Mouse (Mus musculus) ES-E14 (cell line): ENCODE data around the gene Mmel1. TPM values are rescaled to one million over a fixed set of nuclear protein-coding genes. Genes with fewer than 3 reads are reported as not detected.
A peak's percentile ranks its signal among the peaks of the same experiment; 100 is the strongest.

Experiments
- DNase-seq: peaks from one replicate; pipeline ENCODE4 v3.0.0-alpha.2; 2013; ENCODE audit warnings: low read depth, low spot score
- H3K27ac ChIP-seq: 2 replicates; pipeline ENCODE4 v1.5.1; 2012; ENCODE audit warnings: low read depth, mild to moderate bottlenecking, low read length, moderate library complexity, mixed read lengths; ENCODE audit not compliant: poor library complexity, insufficient read depth, severe bottlenecking
- H3K36me3 ChIP-seq: 2 replicates; pipeline ENCODE4 v1.6.1; 2012; ENCODE audit warnings: mild to moderate bottlenecking, low read length, moderate library complexity, mixed read lengths; ENCODE audit not compliant: control insufficient read depth, poor library complexity, insufficient read depth, severe bottlenecking
- H3K4me1 ChIP-seq, 2 experiments: fragments of 150-350 bp in 1 of 2; sonication (generic) in 1 of 2; 2 replicates each; pipeline ENCODE4 v1.6.1; 2012; ENCODE audit warnings: low read length in 2 of 2, mild to moderate bottlenecking in 1 of 2, mixed read lengths in 1 of 2; ENCODE audit not compliant: control insufficient read depth in 2 of 2, insufficient read depth in 2 of 2, poor library complexity in 1 of 2
- H3K4me3 ChIP-seq, 2 experiments: fragments of 150-350 bp in 1 of 2; sonication (generic) in 1 of 2; 2 replicates each; pipeline ENCODE4 v1.5.1; 2012; ENCODE audit warnings: low read length in 2 of 2, low read depth in 1 of 2, mild to moderate bottlenecking in 1 of 2, mixed read lengths in 1 of 2; ENCODE audit not compliant: insufficient read depth in 1 of 2, poor library complexity in 1 of 2, severe bottlenecking in 1 of 2
- H3K9ac ChIP-seq: 2 replicates; pipeline ENCODE4 v1.6.1; 2012; ENCODE audit warnings: low read depth, mild to moderate bottlenecking, low read length, mixed read lengths; ENCODE audit not compliant: poor library complexity, insufficient read depth, severe bottlenecking
- H3K9me3 ChIP-seq: fragments of 150-350 bp; sonication (generic); 2 replicates; pipeline ENCODE4 v1.6.1; 2012; ENCODE audit warnings: low read depth, mild to moderate bottlenecking, low read length; ENCODE audit not compliant: control insufficient read depth, insufficient read depth
- CHD2 ChIP-seq: IDR thresholded peaks from 2 replicates; pipeline ENCODE4 v1.6.1; 2014; ENCODE audit warnings: mild to moderate bottlenecking, low read depth, low read length, inconsistent platforms
- HCFC1 ChIP-seq: IDR thresholded peaks from 2 replicates; pipeline ENCODE4 v1.6.1; 2012; ENCODE audit warnings: low read length, inconsistent platforms, borderline replicate concordance; ENCODE audit not compliant: insufficient read depth
- MAFK ChIP-seq: IDR thresholded peaks from 2 replicates; pipeline ENCODE4 v1.6.1; 2014; ENCODE audit warnings: mild to moderate bottlenecking, low read depth, low read length, inconsistent platforms; ENCODE audit not compliant: insufficient read depth
- ZC3H11A ChIP-seq: IDR thresholded peaks from 2 replicates; pipeline ENCODE4 v1.6.1; 2012; ENCODE audit warnings: low read depth, mild to moderate bottlenecking, inconsistent platforms, low read length, borderline replicate concordance
- ZNF384 ChIP-seq: IDR thresholded peaks from 2 replicates; pipeline ENCODE4 v1.6.1; 2012; ENCODE audit warnings: low read depth, low read length, inconsistent platforms
- in situ Hi-C, 2 experiments: fragments of 600-800 bp; cut with MboI; formaldehyde crosslinking; loops; one replicate each; pipeline ENCODE4 v1.15.1; 2025; ENCODE audit warnings: low sequenced_read_pairs in 2 of 2, inconsistent platforms in 1 of 2; ENCODE audit not compliant: unreplicated experiment in 2 of 2
- total RNA-seq: library from RNA; depleted of rRNA; stranded (reverse); fragments of 300-350 nt; gene quantifications from 2 replicates; pipeline ENCODE4 v1.2.3, GENCODE M21; 2012

Mmel1 gene
- total RNA-seq, 1 experiment, result 2.4 TPM

DNA sequence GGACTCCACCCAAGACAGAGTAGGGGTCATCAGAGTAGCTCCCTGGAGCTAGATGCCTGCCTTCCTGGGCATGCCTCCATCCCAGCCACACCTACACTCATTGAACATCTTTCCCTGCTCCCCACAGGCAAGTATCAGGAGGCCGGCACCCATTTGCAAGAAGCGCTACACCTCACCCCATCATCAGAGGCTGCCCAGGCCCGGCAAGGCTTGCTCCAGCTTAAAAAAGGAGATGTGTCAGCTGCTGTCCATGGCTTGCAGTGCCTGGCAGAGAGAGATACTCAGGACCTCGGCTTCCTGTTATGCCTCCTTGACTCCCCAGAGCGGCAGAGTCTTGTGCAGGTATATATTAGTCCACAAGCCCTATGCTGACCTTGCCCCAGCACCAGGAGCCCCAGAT is 7.4 kb upstream of the Mmel1 start:
- in situ Hi-C loops, result no loop called here
- Histone ChIP-seq H3K9me3 (no peaks in the 10 kb centered on the region), H3K4me3 (no peak overlapping the region), H3K36me3 (no peaks in the 10 kb centered on the region), H3K4me1 (0 out of 4 replicates have a peak, but pooled peaks cover 0 to 3% of the 10 kb centered on the region in 2 experiments), H3K9ac (no peak overlapping the region), H3K27ac (no peak overlapping the region)
- TF ChIP-seq ZNF384 (no peak), HCFC1 (no peak), MAFK (no peak), CHD2 (no peak), ZC3H11A (no peak)
- DNase-seq, result no peak

DNA sequence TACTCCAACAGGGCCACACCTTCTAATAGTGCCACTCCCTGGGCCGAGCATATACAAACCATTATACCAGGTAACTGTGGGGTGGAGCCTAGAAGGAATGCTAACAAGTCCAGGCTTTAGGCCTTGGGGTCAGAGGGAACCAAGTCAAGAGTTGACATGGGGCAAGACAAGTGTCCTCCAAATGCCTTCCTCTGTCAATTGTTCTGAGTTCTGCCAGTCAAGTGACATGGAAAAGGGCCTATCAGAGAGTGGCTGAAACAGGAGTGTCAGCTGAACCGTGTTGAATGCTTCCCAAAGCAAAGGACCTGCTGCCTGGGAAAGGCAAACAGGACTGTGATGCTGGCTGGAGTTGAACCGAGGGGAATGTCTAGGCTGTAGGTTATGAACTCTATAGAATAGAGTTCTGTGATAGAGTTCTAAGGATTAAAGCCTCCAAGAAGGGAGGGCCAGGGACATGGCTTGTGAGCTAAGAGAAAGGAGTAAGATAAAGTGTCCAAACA is 5.9 kb upstream of the Mmel1 start:
- TF ChIP-seq CHD2, result no peak
- TF ChIP-seq ZC3H11A, result no peak
- TF ChIP-seq MAFK, result no peak
- no peak for TF ChIP-seq HCFC1
- no peak for TF ChIP-seq ZNF384
- no peaks in the 10 kb centered on the region for H3K4me1 ChIP-seq
- in situ Hi-C loops, result no loop called here
- H3K36me3 ChIP-seq, result no peaks in the 10 kb centered on the region
- DNase-seq, result no peak
- no peaks in the 10 kb centered on the region for H3K9me3 ChIP-seq
- H3K4me3 ChIP-seq, result no peak overlapping the region
- no peak overlapping the region for H3K27ac ChIP-seq
- peak overlapping the region; percentile 66; the same call in 1 of the 2 replicates for H3K9ac ChIP-seq

DNA sequence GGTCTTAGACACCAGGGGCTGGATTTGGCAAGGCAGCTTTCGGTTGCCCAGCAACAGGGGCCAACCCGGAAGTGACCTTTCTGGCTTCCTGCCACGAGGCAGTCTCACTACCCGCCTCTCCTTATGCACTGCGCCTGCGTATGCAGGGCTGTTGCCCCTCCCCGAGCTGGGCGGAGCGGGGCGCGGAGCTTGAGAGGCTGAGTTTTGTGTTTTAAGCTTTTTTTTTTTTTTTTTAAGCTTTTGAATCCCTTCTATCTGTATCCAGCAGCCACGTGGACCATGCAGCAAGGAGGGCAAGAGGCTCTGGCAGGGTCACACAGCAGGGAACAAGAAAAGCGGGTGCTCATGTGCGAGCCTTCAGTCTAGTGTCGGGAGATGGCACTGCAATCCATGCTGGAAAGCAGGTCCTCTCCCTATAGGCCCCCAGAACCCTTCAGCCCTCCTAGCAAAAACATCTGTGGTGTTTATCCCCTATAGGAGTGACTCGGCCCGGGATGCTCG is 5.1 kb upstream of the Mmel1 start:
- no peaks in the 10 kb centered on the region for H3K36me3 ChIP-seq
- in situ Hi-C loops, result no loop called here
- peak overlapping the region; percentile 54 to 60 for H3K4me3 ChIP-seq
- DNase-seq, result peak; percentile 80
- peak overlapping the region; percentile 77 for H3K9ac ChIP-seq
- H3K9me3 ChIP-seq, result no peaks in the 10 kb centered on the region
- no peak for TF ChIP-seq MAFK
- peak; percentile 79 for TF ChIP-seq ZNF384
- no peak for TF ChIP-seq CHD2
- no peak for TF ChIP-seq ZC3H11A
- TF ChIP-seq HCFC1, result no peak
- no peak overlapping the region for H3K27ac ChIP-seq
- H3K4me1 ChIP-seq, result no peaks in the 10 kb centered on the region

GRCm38 (mm10) chr4:154864961-154865760 is 4.2 kb upstream of the Mmel1 start:
- no peak for DNase-seq
- H3K27ac ChIP-seq, result no peak overlapping the region; the same call in 1 of the 2 replicates
- no peaks in the 10 kb centered on the region for H3K4me1 ChIP-seq
- no peak for TF ChIP-seq ZNF384
- TF ChIP-seq CHD2, result no peak
- TF ChIP-seq MAFK, result no peak
- TF ChIP-seq HCFC1, result no peak
- no peak for TF ChIP-seq ZC3H11A
- peak overlapping the region; percentile 77; the same call in 1 of the 2 replicates for H3K9ac ChIP-seq
- no peaks in the 10 kb centered on the region for H3K36me3 ChIP-seq
- in situ Hi-C loops, result no loop called here
- H3K9me3 ChIP-seq, result no peaks in the 10 kb centered on the region
- peak overlapping the region in 1 of 2 experiments; percentile 60; a peak in 1 of 4 replicates for H3K4me3 ChIP-seq
